Mouse (Mus musculus) frontal cortex, adult (tissue): ENCODE results near the gene Stpg1.

ENCODE experiments used
- ATAC-seq: cut with Nextera tagmentation; 2 replicates; pipeline ENCODE4 v1.9.2; 2017; ENCODE audit warnings: mild to moderate bottlenecking, moderate library complexity, mixed read lengths; ENCODE audit not compliant: low TSS enrichment

Gene Stpg1

DNA sequence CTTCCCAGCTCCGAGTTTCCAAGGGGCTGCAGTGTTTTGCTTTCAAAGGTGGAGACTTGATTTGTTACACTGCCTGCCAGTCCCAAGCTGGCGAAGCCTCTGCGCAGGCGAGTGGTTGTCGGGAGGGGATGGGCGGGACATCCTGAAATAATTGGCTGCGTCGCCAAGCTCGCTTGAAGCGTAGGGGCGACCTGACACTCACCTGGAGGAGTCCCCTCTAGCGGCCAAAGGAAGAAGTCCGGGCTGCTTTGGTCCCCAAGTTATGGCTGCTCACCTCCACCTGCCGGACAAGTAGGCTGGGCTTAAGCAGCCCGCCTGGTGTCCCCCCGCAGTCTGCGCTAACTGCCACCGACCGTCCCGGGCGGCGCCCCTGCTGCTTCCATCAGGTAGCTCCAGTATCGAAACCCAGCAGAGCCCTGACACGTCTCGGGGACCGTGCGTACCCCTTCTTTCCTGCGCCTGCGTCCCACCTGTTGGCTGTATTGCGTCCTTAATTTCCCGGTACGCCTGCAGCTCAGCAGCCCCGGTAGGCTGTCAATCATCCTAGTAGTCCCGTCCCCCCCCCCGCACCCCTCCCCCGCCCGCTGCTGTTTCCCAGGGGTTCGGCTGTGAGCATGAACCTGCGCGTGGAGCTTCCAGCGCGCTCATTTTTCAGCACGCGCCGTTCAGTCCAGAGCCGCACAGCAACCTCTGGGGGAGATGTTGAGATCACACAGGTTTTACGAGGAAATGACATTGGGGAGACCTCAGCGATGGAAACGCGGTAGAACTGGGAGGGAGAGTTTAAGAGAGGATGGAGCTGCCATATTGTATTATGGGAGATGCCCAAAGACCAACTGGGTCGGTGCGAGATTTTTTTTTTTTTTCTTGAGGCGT lies at the start of gene Stpg1, which contains the start of gene Nipal3:
TSS of gene Stpg1 (plus strand) at position 270 of the 876 bp plus-strand sequence.
TSS of gene Nipal3 (minus strand) at position 518 of the 876 bp plus-strand sequence.
- peak; percentile 96 for ATAC-seq

DNA sequence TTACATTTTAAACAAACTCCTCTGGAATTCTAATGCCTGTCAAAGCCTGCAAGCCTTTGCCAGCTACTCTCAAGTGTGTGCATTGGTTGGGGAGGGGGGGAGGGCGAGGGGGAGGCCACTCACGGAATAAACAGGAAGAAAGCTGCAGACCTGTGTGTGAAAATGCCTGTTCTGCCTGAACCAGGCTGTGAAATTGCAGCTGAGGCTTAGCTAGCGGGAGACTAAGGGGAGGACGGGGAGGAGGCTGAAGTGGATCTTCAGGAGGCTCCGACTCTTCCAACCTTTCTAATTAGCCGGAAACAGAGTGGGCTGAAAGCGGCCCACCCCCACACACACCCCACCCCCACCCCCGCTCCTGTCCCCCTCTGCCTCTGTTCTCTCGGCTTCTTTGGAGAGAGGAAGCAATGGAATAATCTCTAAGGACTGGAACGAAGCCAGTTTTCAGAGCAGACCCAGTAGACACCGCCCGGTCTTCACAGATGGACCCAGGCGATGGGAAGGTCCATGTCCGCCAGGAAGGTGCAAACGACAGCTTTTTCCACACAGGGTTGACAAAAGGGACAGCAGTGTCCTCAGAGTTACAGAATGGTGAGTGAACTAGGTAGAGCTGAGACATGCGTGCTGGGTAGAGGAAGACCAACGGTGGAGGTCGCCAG lies 43.1 kb upstream of the Stpg1 start:
- no peak for ATAC-seq

DNA sequence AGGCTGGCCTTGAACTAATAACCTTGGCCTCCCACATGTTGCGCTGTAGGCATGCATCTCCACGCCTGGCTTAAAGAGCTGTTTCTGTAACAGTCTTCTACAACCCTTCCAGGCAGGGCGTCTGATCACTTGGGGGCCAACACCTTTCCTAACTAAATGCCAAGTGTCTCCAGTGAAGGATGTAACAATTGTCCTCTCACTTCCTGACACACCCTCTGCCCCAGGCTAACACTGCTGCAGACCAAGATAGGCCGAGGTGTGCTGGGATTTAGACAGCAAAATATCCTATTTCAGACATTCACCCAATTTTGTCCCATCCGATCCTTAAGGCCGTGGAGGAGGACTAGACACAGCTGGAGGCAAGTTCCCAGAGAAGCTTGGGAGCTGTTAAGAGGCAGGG lies 41.4 kb upstream of the Stpg1 start:
- ATAC-seq = no peak

DNA sequence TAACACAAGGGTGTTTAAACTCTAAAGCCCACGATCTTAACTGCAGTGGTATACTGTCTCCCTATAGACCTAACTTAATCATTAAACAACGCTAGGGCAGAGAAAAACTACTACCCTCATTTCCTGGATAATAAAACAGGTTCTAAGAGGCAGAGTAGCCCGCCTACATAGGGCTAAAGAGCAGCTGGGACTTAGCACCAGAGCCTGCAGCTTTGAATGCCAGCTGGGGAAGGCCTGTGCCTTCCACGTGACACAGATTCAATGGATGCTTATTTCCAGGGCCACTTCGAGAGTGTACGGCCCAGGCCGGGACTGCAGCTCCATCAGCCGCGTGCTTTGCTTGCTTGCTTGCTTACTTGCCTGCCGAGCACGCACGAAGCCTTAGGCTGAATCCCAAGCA lies 41.0 kb upstream of the Stpg1 start:
- no peak for ATAC-seq

DNA sequence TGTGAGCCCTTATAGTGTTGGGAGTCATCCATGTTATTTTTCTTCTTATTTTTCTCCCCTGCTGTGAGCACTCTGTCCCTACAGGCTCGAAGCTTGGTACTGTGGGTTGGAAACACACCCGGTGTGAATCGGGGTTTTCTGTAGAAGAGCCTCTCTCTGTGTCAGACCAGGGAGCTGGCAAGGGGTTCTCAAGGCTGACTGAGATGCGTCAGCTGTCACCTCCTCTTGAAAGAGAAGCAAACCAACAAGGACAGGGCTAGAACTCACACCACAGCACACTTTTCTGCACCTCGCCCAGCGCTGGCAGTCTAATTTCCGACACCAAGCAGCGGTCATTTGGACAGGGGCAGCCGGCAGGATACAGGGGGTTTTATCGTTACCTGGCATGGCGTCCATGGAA lies 31.2 kb upstream of the Stpg1 start:
- ATAC-seq = no peak

DNA sequence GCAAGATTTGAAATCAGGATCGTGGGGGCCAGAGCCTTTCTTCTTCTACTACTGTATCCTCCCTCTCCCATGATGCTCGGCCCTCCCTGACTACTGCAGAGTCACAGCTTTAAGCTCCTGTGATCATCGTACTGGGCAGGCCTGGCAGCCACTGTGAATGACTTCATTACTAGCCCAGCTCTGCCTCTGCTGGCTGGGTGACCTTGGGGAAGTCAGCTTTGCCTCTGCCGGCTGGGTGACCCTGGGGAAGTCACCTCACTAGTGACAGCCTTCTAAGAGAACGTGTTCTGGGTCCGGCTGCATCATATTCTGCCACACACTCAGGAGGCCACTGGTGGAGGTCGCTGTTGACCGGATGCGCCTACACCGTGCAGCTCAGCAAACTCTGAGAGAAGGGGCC lies 16.7 kb upstream of the Stpg1 start:
- ATAC-seq = no peak

DNA sequence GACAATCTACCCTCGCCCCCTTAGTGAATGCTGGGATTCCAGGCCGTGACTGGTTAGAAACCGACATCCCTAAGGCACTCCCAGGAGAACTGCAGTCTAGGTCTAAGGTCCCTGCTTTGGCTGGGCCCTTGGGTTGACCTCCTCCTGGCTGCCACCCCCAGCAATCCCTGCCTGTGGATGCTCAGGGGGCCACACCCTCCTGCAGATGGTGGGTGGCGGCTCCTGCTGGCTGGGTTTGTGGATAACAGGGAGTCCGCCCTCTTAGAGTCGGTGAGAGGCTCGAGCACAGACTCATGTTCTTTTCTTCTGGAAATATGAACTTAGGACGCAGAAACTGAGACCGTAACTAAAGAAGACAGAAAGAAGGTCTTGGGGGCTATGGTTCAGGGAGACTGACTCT lies 14.2 kb upstream of the Stpg1 start:
- no peak for ATAC-seq

DNA sequence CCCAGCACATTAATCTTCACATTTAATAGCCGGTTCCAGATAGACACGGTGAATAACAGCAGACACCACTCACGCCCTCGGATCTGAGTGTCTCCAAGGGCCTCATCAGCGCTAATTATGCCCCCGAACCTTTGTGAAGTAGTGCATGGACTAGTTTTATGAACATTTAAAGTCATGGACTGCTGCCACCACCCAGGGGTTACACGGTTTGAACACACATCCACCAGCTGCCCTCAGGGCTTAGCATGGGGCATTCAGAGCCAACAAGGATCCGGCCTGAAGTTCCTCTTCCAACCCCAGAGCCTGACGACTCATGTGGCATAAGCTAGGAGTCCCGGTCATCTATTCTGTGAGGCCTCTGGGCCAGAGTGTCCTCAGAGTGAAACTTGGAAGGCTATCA lies 9.5 kb upstream of the Stpg1 start:
- no peak for ATAC-seq

DNA sequence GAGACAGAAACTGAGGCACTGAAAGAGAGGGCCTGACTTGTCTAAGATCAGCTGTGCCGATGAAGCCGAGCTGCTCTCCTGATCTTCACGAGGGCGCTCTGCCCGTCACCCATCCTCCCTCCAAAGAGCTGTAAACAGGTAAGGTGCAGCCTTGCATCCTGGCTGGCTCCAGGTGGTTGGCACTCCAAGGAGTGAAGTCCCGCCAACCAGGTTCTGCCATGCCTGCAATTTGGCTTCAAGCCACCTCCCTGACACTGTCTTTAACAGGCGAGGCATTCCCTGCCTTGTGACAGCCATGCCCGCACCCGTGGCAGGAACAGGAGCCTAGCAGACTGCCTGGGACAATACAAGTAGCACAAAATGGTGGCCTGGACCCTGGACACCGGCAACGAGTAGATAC lies 8.2 kb upstream of the Stpg1 start:
- no peak for ATAC-seq

DNA sequence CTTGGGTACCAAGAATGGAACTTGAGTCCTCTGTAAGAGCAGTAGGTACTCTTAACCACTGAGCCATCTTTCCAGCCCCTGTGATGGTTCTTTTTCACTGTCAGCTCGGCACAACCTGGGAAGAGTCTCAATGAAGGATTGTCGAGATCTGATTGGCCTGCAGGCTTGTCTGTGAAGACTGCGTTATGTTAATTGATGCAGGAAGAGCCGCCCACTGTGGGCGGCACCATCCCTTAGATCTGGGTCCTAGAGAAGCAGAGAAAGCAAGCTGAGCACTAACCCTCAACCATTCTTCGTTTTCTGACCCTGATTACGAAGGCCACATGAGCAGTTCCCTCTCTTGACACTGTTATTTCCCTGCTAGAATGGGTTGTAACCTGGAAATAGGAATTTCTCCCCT lies 5.3 kb upstream of the Stpg1 start:
- ATAC-seq = no peak

DNA sequence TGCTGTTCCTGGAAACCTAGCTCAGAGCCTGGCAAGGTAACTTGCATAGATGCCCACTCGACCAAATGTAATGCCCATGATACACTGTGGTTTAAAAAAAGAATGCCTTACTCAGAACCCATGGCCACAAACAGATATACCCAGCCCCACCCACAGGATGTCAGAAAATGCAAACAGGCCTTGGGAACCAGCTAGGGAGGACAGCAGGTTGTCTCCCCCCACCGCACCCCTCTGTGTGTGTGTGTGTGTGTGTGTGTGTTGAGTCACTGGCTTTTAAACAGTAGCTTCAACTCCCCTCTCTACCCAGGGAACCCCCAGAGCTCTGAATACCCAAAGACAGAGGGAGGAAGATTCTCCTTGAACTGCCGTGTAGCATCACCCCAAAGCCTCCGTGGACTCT lies 1.3 kb upstream of the Stpg1 start:
- ATAC-seq = no peak

DNA sequence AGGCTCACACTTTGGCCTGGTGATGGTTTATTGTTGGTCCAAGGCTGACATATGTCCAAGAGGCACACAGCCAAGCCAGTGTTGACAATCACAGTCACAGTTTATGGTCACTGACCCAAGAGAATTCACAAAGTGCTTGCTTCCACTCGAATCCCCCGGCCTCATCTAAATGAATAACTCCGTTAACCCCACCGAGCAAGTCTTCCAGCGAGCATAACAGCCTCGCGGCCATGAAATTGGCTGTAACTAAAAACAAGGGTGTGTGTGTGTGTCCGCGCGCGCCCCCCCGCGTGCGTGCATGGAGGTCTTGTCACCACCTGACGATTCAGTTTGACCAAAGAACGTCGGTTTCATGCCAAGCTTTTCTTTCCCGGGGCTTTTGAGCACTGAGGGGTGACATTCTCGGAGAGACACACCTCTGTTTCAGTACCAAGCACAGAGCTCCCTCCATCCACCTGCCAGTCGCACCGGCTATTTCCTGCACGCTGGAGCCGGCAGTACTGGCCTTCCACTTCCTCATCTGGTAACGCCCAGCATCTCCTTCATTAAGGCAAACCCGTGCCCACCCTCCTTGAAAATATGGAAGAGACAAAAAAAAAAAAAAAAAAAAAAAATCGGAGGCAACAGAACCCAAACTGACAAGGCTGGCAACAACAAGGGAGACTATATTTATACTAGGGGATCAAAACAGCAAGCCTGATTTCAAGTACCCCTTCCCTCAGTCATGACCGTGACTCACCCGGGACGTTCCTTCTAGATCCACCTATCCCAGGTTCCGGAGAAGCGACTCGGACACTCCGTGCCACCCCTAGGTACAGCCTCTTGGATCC lies 684 bp upstream of the Stpg1 start:
- ATAC-seq = no peak; the same call in 1 of the 2 replicates

DNA sequence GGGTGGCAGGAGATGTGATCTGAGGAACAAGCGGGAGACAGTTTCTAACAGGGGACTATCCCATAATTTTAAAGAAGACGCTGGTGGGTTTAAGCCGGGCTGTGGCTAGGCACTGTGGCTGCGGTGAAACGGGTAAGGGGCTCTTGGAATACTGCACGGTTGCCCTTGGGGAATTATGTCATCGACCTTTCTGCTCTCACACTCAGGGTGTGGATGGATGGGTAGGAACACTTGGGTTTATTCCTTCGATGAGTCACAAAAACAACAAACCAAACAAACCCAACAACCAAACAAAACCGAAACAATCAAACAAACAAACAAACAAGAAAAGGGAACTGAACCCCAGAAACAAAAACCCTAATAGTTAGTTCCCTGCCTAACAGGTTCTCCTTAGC lies 804 bp downstream of the Stpg1 start:
- ATAC-seq = no peak

DNA sequence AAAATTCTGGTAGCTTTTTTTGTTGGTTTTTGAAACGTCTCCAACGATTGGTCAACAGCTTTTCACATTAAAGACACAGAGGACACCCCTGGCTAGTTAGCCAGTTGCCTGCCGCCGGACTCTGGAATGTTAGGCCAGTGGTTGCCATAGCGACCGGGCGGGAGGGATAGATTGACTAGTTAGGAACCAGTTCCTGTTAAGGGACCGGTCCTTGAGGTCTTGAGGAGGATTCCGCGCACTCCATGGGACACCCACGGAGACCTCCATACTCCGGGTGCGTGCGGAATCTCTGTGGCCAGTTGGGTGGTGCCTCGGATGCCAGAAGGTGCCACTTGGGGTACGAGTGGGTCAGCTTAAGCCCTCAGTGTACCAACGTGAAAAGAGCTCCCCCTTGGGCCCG lies 1.2 kb downstream of the Stpg1 start:
- no peak for ATAC-seq

DNA sequence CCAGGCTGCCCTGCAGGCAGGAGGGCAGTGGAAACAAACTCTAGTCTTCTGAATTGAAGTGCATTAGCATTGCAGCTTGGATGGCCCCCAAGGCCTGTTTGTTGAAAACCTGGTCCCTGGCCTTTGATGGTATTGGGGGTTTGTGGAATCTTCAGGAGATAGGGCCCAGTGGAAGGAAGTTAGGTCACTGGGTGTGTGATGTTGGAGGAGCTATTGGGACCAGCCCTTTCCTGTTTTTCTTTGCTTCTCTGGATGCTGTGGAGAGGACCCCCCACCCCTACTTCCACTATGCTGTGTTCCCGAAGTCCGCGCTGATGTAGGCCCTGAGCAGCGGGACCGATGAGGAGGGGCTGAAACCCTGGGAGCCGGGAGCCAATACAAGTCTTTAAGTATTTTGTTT lies 3.5 kb downstream of the Stpg1 start:
- no peak for ATAC-seq

DNA sequence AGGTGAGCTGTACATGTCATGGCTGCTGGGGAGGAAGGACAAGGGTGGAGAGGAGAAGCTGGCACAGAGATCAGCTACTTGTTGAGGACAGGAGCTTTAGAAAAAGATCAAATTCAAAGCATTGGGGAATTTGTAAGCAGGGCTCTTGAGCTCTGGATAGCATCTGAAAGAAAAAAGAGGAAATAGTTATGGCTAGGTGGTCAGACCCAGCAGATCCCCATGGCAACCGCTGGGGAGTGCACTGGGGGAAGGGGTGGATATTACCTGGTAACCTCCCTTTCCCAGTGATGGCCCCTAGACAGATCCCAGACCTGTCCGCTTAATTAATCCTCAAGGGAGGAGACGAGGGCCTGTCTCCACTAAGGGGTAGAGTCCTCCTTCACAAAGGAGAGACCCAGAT lies 5.2 kb downstream of the Stpg1 start:
- ATAC-seq = no peak

DNA sequence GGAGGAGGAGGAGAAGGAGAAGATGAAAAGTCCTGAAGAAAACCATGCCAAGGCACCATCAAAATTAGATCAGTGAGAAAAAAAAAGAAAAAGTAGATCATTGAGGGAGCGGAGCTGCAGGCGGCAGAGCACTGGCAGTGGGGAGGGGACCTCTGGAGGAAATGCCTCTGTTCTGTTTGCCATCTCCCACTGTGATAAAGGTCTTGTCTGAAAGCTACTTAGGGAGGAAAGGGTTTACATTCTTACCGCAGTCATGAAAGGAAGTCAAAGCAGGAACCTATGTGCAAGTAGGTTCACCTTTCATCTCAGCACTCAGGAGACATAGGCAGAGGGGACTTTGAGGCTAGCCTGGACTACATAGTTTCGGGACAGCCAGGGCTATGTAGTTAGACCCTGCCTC lies 7.0 kb downstream of the Stpg1 start:
- no peak for ATAC-seq

DNA sequence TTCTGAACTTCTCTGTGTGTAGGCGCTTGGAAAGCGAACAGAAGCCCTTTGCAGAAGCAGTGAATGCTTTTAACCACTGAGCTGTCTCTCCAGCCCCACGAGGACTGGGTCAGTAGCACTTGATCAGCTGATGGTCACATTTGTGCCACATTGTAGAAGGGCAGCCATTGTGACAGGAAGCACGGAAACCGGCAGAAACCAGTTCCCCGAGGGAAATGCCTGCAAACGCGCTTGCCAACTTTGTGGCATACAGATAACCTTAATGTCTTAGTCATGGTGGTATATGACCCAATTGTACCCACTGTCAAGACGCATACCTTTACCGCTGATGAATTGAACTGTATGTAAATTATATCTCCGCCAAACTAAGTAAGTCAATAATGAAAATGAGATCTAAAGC lies 11.2 kb downstream of the Stpg1 start:
- no peak for ATAC-seq

DNA sequence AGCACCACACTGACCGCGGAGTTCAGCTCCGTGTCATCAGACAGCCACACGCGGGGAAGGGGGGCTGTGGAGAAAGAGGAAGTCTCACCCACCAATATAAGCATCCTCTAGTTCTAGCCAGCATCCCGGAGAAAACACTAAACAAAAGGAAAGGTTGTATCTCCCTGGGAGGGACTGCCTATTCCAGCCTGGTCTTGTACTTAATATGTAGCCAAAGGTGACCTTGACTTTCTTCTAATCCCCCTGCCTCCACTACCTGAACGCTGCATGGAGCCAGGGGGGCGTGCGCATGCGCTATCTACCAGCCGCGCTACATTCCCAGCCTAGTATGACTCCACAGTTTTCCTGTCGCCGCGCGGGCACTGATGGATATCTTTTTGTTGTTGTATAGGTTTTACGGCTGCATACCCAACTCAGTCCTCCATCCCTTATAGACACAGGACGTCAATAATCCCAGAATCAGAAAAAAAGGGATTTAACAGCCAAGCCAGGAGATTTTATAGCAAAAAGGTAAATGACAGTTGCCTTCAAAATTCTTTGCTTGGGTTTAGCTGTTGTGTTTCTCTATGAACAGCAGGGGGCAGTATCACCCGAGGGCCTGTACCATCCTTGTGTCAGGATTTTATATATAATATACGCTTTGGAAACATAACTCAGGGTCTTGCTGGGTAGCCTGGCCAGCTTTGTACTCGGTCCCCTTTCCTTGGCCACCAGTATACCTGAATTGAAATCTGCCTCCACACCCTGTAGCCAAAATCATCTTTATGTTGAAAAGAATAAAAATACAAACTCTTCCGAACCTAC lies 13.2 kb downstream of the Stpg1 start:
- peak; percentile 92 for ATAC-seq

DNA sequence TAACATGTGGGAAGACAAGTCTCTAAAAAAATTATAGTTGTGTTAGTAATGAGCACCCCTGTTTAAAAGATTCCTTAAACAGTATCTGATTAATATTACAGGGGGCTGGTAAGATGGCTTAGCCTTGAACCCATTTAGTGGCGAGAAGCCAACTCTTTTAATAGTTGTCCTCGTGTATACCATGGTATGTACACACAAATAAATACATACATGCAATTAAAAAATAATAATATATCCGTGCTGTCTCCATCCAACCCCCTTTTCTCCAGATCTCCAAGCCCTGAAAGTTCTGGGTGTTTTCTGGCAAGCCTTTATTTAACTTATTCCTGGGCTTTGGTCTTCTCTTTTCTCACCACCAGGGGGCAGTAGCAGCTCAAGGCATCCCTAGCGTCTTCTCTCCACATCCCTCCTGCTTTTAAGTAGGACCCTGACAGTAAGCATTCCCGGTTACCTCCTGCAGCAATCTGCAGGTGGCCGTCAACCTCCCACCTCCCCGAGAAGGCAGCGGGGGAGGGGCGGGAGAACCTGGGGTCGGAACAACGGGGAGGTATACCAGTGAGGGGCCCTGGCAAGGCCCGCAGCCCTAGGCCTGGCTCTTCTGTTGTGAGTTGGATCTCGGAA lies 13.9 kb downstream of the Stpg1 start:
- peak; percentile 71 for ATAC-seq

DNA sequence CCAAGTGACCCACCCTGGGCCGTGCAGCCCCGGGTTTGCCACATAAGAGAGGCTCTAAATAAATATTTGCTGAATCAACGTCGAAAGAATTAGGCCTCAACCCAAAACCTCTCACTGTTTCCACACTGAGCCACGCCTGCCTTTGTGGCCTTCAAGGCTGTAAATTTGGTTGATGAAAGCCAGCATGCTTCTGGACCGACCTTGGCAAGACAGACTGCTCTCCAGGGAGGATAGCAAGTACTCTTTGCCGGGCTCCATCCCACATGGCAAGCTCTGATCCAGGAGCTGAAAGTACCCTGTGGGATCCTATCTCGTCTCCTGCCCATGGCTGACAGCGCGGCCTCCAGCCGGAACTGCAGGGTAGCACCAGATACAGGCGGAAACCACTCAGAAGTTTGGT lies 14.9 kb downstream of the Stpg1 start:
- ATAC-seq = no peak
